Mouse (Mus musculus): ENCODE measurements around the gene Robo4. TPM values are rescaled to one million over a fixed set of nuclear protein-coding genes. Genes with fewer than 3 reads are reported as not detected.
A peak's percentile ranks its signal among the peaks of the same experiment; 100 is the strongest.

Robo4 gene
- polyA plus RNA-seq, 1 experiment from 2014 or later: 18.9 TPM

DNA sequence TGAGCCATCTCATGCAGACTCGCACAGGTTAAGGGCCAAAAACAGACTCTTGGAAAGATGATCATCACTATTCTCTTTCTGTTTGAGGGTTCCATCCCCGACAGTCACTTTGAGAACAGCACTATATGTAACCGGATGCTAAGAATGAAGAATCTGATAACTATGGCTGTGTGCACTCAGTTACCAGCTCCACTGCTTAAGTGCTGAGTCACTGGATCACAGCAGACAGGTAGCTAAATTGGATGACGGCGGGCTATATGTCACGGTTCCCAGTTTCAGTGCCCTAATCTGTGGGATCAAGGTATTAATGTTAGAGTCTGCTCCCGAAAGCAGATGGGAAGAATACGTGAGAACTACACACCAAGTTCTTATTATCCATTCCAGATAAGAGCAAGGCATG, 54.2 kb downstream of the Robo4 start:
- ATAC-seq: no peak
- Histone ChIP-seq H3K4me1 (ENCODE audit: insufficient read depth, low read depth, low read length) (0 out of 2 replicates have a peak, but pooled peaks cover 3% of the 10 kb centered on the region), H3K27me3 (replicated peaks; ENCODE audit: insufficient read depth, low read length) (peaks cover 58% of the 10 kb centered on the region), H3K4me3 (ENCODE audit: low read depth, low read length) (no peak overlapping the region), H3K36me3 (ENCODE audit: insufficient read depth, low read length) (no peaks in the 10 kb centered on the region), H3K9ac (replicated peaks; ENCODE audit: low read depth) (no peak overlapping the region), H3K27ac (ENCODE audit: low read length) (no peak overlapping the region), H3K9me3 (ENCODE audit: low read length) (no peaks in the 10 kb centered on the region), H3K4me2 (replicated peaks; ENCODE audit: low read depth, low read length) (no peak overlapping the region)
- no peak for DNase-seq (ENCODE audit: low spot score)
- TF ChIP-seq EP300 (IDR thresholded peaks at IDR 0.05) (no peak), CTCF (IDR thresholded peaks at IDR 0.05) (no peak)
- WGBS: 4% methylated on average over 8 of the region's 8 CpGs

DNA sequence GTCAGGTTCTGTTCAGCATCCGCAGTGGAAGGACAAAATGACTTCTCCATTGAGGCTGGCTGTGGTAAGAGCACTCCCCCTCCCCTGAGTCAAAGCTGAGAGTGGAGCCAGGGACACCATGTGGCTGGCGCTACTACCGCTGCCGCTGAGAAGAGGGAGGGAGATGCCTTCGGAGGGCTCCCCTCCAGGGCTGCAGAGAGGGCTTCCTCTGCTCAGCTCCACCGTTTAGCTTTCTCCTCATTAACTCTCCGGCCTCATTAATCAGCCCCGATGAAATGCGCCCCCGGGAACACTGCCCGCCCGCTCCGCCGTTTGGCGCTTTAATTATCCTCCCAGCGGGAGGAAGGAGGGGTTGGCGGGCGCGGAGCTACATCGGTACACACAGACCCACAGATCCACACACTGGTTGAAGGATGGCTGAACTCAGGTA, 54.8 kb downstream of the Robo4 start:
- Histone ChIP-seq H3K27ac (ENCODE audit: low read length) (no peak overlapping the region), H3K27me3 (replicated peaks; ENCODE audit: insufficient read depth, low read length) (peaks cover 60% of the 10 kb centered on the region), H3K9me3 (ENCODE audit: low read length) (no peaks in the 10 kb centered on the region), H3K4me1 (ENCODE audit: insufficient read depth, low read depth, low read length) (0 out of 2 replicates have a peak, but pooled peaks cover 3% of the 10 kb centered on the region), H3K4me2 (replicated peaks; ENCODE audit: low read depth, low read length) (peak overlapping the region; percentile 25; the same call in 1 of the 2 replicates), H3K9ac (replicated peaks; ENCODE audit: low read depth) (no peak overlapping the region), H3K36me3 (ENCODE audit: insufficient read depth, low read length) (no peaks in the 10 kb centered on the region), H3K4me3 (ENCODE audit: low read depth, low read length) (no peak overlapping the region)
- no peak for TF ChIP-seq CTCF (IDR thresholded peaks at IDR 0.05)
- WGBS: 1% methylated on average over 17 of the region's 20 CpGs
- DNase-seq (ENCODE audit: low spot score) (no peak), ATAC-seq (0 out of 2 replicates have a peak, but pooled peaks have one; percentile 26)

DNA sequence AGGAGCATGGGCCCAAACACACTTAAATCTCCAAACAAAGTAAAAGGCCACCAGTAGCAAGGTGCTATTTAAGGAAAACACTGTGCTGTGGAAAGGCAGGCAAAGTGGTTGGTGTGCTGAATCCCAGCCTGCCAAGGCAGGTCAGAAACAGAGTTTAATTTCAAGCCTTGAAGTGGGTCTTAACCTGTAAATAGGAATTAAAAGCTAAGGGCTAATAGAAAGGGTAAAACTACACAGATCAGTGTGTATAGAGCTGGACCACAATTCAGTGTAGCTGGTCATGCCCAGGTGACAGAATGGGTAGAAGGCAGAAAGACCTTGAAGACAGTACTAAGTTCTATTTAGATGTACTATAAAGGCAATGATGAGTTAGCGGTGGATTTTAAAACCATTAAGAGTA, 55.5 kb downstream of the Robo4 start:
- ATAC-seq (no peak), DNase-seq (ENCODE audit: low spot score) (no peak)
- 0 out of 2 replicates have a peak, but pooled peaks cover 3% of the 10 kb centered on the region for H3K4me1 ChIP-seq (ENCODE audit: insufficient read depth, low read depth, low read length)
- H3K27ac ChIP-seq (ENCODE audit: low read length): no peak overlapping the region
- no peaks in the 10 kb centered on the region for H3K9me3 ChIP-seq (ENCODE audit: low read length)
- peaks cover 64% of the 10 kb centered on the region for H3K27me3 ChIP-seq (replicated peaks; ENCODE audit: insufficient read depth, low read length)
- H3K4me2 ChIP-seq (replicated peaks; ENCODE audit: low read depth, low read length): no peak overlapping the region
- no peak overlapping the region for H3K4me3 ChIP-seq (ENCODE audit: low read depth, low read length)
- no peak for TF ChIP-seq EP300 (IDR thresholded peaks at IDR 0.05)
- TF ChIP-seq CTCF (IDR thresholded peaks at IDR 0.05): no peak
- no peak overlapping the region for H3K9ac ChIP-seq (replicated peaks; ENCODE audit: low read depth)
- H3K36me3 ChIP-seq (ENCODE audit: insufficient read depth, low read length): no peaks in the 10 kb centered on the region
- 78% methylated on average over 1 of the region's 1 CpGs for WGBS

DNA sequence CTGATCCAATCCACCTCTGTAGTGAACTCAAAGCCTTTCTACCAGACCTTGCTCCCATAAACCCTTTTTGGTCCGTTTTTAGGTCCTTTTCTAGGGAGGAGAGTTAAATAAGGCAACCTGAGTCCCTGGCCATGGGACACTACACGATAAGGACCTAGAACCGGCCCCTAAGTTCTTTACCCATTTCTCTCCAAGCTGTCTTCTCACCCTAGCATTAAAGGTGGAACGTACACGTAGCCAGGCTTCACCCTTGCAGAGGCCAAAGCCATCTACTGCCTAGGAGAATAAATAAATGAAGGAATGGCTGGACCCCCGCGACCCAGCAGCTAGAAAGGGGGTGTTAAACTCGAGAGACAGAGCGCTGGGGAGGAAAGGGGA, 58.0 kb downstream of the Robo4 start:
- Histone ChIP-seq H3K9me3 (ENCODE audit: low read length) (no peaks in the 10 kb centered on the region), H3K4me3 (ENCODE audit: low read depth, low read length) (peak overlapping the region; percentile 40), H3K27ac (ENCODE audit: low read length) (no peak overlapping the region), H3K36me3 (ENCODE audit: insufficient read depth, low read length) (no peaks in the 10 kb centered on the region), H3K27me3 (replicated peaks; ENCODE audit: insufficient read depth, low read length) (peaks cover 62% of the 10 kb centered on the region), H3K9ac (replicated peaks; ENCODE audit: low read depth) (no peak overlapping the region), H3K4me2 (replicated peaks; ENCODE audit: low read depth, low read length) (peak overlapping the region; percentile 80), H3K4me1 (ENCODE audit: insufficient read depth, low read depth, low read length) (0 out of 2 replicates have a peak, but pooled peaks cover 3% of the 10 kb centered on the region)
- DNase-seq (ENCODE audit: low spot score) (no peak), ATAC-seq (no peak)
- 7% methylated on average over 9 of the region's 9 CpGs for WGBS
- no peak for TF ChIP-seq EP300 (IDR thresholded peaks at IDR 0.05)
- TF ChIP-seq CTCF (IDR thresholded peaks at IDR 0.05): no peak

DNA sequence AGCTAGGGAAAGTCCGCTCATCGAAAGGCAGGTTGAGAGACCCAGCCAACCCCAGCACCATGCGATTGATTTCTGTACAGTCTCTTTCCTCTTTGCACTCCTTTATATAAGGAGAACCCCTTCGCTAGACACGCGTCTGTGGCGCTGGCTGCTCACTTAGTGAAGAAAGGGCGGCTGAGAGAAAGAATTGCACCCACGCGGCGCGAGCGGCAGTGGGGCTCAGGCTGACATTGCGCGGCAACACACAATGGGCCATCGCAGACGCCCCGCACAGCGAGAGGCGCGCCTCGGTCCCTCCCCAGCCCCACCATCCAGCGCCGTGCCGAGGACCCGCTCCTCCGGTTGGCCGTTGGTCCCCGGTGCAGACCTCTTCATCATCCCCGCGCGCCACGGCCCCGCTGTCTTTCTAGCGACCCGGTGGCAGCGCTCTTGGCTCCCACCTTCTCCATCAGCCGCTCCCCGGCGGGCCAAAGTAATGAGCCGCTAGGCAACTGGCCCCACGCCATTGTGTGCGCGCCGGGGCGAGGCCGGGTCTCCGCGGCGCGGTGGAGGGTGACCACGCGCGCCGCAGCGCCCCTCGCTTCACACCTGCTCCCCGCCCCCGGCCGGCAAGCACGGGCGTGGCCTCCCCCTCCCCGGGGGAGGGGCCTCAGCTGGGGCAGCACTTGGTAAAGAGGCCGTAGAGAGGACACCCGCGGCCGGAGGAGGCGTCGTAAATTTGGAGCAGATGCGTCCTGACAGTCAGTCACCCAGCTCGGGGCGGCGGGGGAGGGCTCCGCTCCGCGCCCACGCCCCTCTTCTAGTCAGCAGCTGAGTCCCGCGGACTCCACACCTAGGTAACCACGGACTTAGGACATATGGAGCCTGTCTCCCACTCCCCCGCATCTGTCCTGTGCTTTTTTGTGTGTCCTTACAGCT, 58.6 kb downstream of the Robo4 start:
- H3K4me1 ChIP-seq (ENCODE audit: insufficient read depth, low read depth, low read length): 0 out of 2 replicates have a peak, but pooled peaks cover 3% of the 10 kb centered on the region
- H3K36me3 ChIP-seq (ENCODE audit: insufficient read depth, low read length): no peaks in the 10 kb centered on the region
- DNase-seq (ENCODE audit: low spot score) (peak; percentile 17), ATAC-seq (peak; percentile 53)
- no peak overlapping the region for H3K9ac ChIP-seq (replicated peaks; ENCODE audit: low read depth)
- peaks cover 57% of the 10 kb centered on the region for H3K27me3 ChIP-seq (replicated peaks; ENCODE audit: insufficient read depth, low read length)
- peak overlapping the region; percentile 40 for H3K4me3 ChIP-seq (ENCODE audit: low read depth, low read length)
- no peaks in the 10 kb centered on the region for H3K9me3 ChIP-seq (ENCODE audit: low read length)
- peak overlapping the region; percentile 80 for H3K4me2 ChIP-seq (replicated peaks; ENCODE audit: low read depth, low read length)
- under 1% methylated on average over 71 of the region's 81 CpGs for WGBS
- no peak overlapping the region for H3K27ac ChIP-seq (ENCODE audit: low read length)
- TF ChIP-seq CTCF (IDR thresholded peaks at IDR 0.05) (no peak), EP300 (IDR thresholded peaks at IDR 0.05) (no peak)

DNA sequence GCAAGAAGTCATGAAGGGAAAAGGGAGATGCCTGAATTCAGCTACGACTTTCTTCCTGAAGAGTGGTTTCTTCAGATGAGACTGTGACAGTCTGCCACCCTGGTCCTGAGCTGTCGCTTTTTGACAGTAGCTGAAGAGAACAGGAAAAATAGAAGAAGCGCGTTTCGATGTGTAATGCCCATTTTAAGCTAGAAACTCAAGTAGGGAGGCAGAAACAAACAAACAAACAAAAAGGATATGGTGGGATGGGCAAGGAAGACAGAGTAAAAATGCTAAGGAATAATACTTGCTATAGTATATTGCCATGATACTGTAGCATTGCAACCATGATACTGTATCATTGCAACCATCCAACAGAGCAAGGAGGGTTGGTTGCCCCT, 59.3 kb downstream of the Robo4 start:
- no peak for TF ChIP-seq CTCF (IDR thresholded peaks at IDR 0.05)
- TF ChIP-seq EP300 (IDR thresholded peaks at IDR 0.05): no peak
- H3K36me3 ChIP-seq (ENCODE audit: insufficient read depth, low read length): no peaks in the 10 kb centered on the region
- ATAC-seq: no peak
- H3K4me3 ChIP-seq (ENCODE audit: low read depth, low read length): peak overlapping the region; percentile 40; the same call in 1 of the 2 replicates
- no peak overlapping the region for H3K9ac ChIP-seq (replicated peaks; ENCODE audit: low read depth)
- peaks cover 55% of the 10 kb centered on the region for H3K27me3 ChIP-seq (replicated peaks; ENCODE audit: insufficient read depth, low read length)
- 8% methylated on average over 5 of the region's 5 CpGs for WGBS
- no peak for DNase-seq (ENCODE audit: low spot score)
- no peaks in the 10 kb centered on the region for H3K9me3 ChIP-seq (ENCODE audit: low read length)
- 0 out of 2 replicates have a peak, but pooled peaks cover 3% of the 10 kb centered on the region for H3K4me1 ChIP-seq (ENCODE audit: insufficient read depth, low read depth, low read length)
- no peak overlapping the region for H3K27ac ChIP-seq (ENCODE audit: low read length)
- H3K4me2 ChIP-seq (replicated peaks; ENCODE audit: low read depth, low read length): peak overlapping the region; percentile 80
